Mouse (Mus musculus): ENCODE data around the gene Slfn4. TPM values are rescaled to one million over a fixed set of nuclear protein-coding genes. Genes with fewer than 3 reads are reported as not detected.

Gene Slfn4
- polyA plus RNA-seq, 1 experiment from 2014 or later: 0.06 TPM

Other genes with a start within 250 kb of the Slfn4 start
- gene Slfn5, start 223.8 kb upstream of the Slfn4 start, polyA plus RNA-seq (2015; fragmentation: Nextera tagmentation; extraction: Ambion mirVana): 0.68 and 1.4 TPM in 2 replicates
- gene Slfn9, start 183.4 kb upstream of the Slfn4 start, polyA plus RNA-seq (2015; fragmentation: Nextera tagmentation; extraction: Ambion mirVana): 5.5 and 8.3 TPM in 2 replicates
- gene Slfn8, start 154.4 kb upstream of the Slfn4 start, polyA plus RNA-seq (2015; fragmentation: Nextera tagmentation; extraction: Ambion mirVana): 0.37 and 0.66 TPM in 2 replicates
- gene Slfn2, start 110.1 kb upstream of the Slfn4 start, polyA plus RNA-seq (2015; fragmentation: Nextera tagmentation; extraction: Ambion mirVana): 4.9 and 5.0 TPM in 2 replicates
- gene Slfn1, start 58.3 kb upstream of the Slfn4 start, polyA plus RNA-seq (2015; fragmentation: Nextera tagmentation; extraction: Ambion mirVana): 0.10 and 0.28 TPM in 2 replicates
- 1.2 and 2.0 TPM in 2 replicates for gene Slfn3, start 16.1 kb downstream of the Slfn4 start, polyA plus RNA-seq (2015; fragmentation: Nextera tagmentation; extraction: Ambion mirVana)
- 21.6 and 24.7 TPM in 2 replicates for gene Slfn14, start 111.5 kb downstream of the Slfn4 start, polyA plus RNA-seq (2015; fragmentation: Nextera tagmentation; extraction: Ambion mirVana)
- gene Ap2b1, start 123.8 kb downstream of the Slfn4 start, polyA plus RNA-seq (2015; fragmentation: Nextera tagmentation; extraction: Ambion mirVana): 19.3 and 25.5 TPM in 2 replicates
- 5.5 and 7.7 TPM in 2 replicates for gene Pex12, start 127.4 kb downstream of the Slfn4 start, polyA plus RNA-seq (2015; fragmentation: Nextera tagmentation; extraction: Ambion mirVana)
- gene Rasl10b, start 234.0 kb downstream of the Slfn4 start, polyA plus RNA-seq (2015; fragmentation: Nextera tagmentation; extraction: Ambion mirVana): 0.20 and 0.27 TPM in 2 replicates

All from liver, embryonic 13.5 days (tissue).